Mouse (Mus musculus): ENCODE measurements around the gene Snhg11.
"Not testable (repeated sequence)": the region's sequence is repeated elsewhere in the genome, so short reads cannot be mapped to it uniquely, and the experiment has no call there.

Snhg11 gene

GRCm38 (mm10) chr2:158369474-158370172, 5.8 kb upstream of the Snhg11 start:
- no peak for DNase-seq (ENCODE audit: extremely low read depth, low read depth)

- no peak for DNase-seq (ENCODE audit: extremely low read depth, low read depth)
These were observed 5.3 kb upstream of the Snhg11 start for GRCm38 (mm10) chr2:158370173-158370550.

GRCm38 (mm10) chr2:158373061-158373460, 2.4 kb upstream of the Snhg11 start:
- DNase-seq (ENCODE audit: extremely low read depth, low read depth), result no peak

GRCm38 (mm10) chr2:158373516-158373915, 1.9 kb upstream of the Snhg11 start:
- DNase-seq (ENCODE audit: extremely low read depth, low read depth), result no peak

- DNase-seq (ENCODE audit: extremely low read depth, low read depth), result no peak
These were observed 767 bp downstream of the Snhg11 start for GRCm38 (mm10) chr2:158376123-158376687.

GRCm38 (mm10) chr2:158376798-158377197, 1.4 kb downstream of the Snhg11 start:
- DNase-seq (ENCODE audit: extremely low read depth, low read depth), result no peak

GRCm38 (mm10) chr2:158377811-158378210, 2.4 kb downstream of the Snhg11 start:
- no peak for DNase-seq (ENCODE audit: extremely low read depth, low read depth)

GRCm38 (mm10) chr2:158379354-158380078, 4.1 kb downstream of the Snhg11 start:
- peak; percentile 82 for DNase-seq (ENCODE audit: extremely low read depth, low read depth)

- no peak for DNase-seq (ENCODE audit: extremely low read depth, low read depth)
These were observed 10.6 kb downstream of the Snhg11 start for GRCm38 (mm10) chr2:158386072-158386471.

GRCm38 (mm10) chr2:158389421-158389820, 14.0 kb downstream of the Snhg11 start:
- DNase-seq (ENCODE audit: extremely low read depth, low read depth), result no peak

- no peak for DNase-seq (ENCODE audit: extremely low read depth, low read depth)
These were observed 20.9 kb downstream of the Snhg11 start for GRCm38 (mm10) chr2:158396369-158396768.

- not testable (repeated sequence) for DNase-seq (ENCODE audit: extremely low read depth, low read depth)
These were observed 21.7 kb downstream of the Snhg11 start for GRCm38 (mm10) chr2:158397140-158397539.

GRCm38 (mm10) chr2:158402915-158403314, 27.5 kb downstream of the Snhg11 start:
- no peak for DNase-seq (ENCODE audit: extremely low read depth, low read depth)

- DNase-seq (ENCODE audit: extremely low read depth, low read depth), result no peak
These were observed 33.7 kb downstream of the Snhg11 start for GRCm38 (mm10) chr2:158408997-158409594.

GRCm38 (mm10) chr2:158409595-158410021, 34.2 kb downstream of the Snhg11 start, which contains the start of gene Ralgapb:
Gene Ralgapb (plus strand): TSS chr2:158409848.
- peak; percentile 93 for DNase-seq (ENCODE audit: extremely low read depth, low read depth)

GRCm38 (mm10) chr2:158410022-158411014, 34.9 kb downstream of the Snhg11 start:
- DNase-seq (ENCODE audit: extremely low read depth, low read depth), result no peak

GRCm38 (mm10) chr2:158413240-158413639, 37.8 kb downstream of the Snhg11 start:
- DNase-seq (ENCODE audit: extremely low read depth, low read depth), result no peak

- DNase-seq (ENCODE audit: extremely low read depth, low read depth), result no peak
These were observed 40.4 kb downstream of the Snhg11 start for GRCm38 (mm10) chr2:158415826-158416225.

GRCm38 (mm10) chr2:158418663-158419062, 43.2 kb downstream of the Snhg11 start:
- no peak for DNase-seq (ENCODE audit: extremely low read depth, low read depth)
